Mouse (Mus musculus) MN1 (cell line): ENCODE measurements around the gene Fam217a.
A peak's percentile ranks its signal among the peaks of the same experiment; 100 is the strongest.
"Not testable (repeated sequence)": the region's sequence is repeated elsewhere in the genome, so short reads cannot be mapped to it uniquely, and the experiment has no call there.

Experiments used
- DNase-seq: peaks from one replicate; pipeline ENCODE4 v3.0.0-alpha.2; 2016; ENCODE audit warnings: low spot score

Fam217a gene

DNA sequence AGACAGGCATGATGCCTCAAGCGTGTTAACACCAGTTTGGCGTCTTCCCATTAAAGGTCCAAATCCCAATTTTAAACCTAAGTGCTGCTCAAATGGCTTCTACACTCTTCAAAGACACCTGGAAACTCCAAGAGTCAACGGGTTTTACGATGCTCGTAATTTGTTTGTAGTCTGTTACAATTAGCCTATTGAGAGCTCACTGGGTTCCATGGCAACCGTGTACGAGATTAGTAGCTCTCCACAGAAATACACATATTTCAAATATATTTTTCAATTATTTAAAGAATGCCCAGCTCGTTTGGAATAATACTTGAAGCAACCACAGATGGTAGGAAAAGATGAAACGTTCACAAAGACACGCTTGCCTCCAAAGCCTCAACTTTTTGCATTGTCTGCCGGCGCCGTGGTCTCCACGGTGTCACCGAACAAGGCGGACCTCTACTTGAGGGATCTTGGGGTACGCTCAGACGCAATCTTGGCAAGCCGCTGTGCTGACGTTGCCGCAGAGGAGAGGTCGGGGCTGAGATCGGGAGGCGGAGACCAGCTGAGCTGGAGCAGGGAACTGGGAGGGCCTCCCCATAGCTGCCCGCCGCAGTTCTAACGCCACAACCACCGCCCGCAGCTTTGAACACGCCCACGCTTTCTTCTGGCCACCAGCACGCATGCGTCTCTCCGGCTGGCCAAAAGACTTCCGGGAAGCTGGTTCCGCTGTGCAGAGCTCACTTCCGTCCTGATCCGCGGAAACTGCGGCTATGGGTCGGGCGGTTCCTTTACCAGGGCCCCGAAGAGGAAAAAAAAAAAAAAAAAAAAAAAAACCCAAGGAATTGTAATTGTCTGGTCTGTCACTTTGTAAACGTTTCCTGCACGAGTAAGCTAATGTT, 50.1 kb downstream of the Fam217a start:
- peak; percentile 96 for DNase-seq

DNA sequence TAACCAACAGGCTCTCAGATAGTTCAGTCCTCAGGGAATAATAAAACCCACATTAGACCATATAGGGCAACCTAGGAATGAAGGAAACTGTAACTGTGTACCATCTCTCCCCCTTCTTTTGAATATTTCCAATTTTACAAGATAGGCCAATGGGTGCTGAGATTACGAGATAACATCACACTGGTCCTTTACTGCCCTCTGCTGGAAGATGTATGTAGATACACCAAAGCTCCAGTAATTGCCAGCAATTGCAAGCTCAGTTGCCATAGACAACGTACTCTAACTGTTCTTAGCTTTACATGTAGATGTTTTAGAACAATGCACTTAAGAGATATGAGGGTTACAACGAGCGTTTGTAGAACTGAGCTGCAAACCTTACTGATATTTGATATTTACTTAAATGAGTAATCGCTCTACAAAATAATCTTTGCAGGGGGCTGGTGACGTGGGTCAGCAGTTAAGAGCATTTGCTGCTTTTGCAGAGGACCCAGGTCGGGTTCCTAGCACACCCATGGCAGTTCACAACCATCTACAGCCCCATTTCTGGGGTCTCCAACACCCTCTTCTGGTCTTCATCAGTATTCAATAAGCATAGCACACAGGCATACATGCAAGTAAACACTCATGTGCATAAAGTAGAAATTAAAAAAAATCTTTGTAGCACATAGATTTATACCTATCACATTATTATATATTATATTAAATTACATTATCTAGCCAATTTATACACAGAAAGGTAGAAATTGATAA, 59.5 kb downstream of the Fam217a start:
- peak; percentile 79 for DNase-seq

DNA sequence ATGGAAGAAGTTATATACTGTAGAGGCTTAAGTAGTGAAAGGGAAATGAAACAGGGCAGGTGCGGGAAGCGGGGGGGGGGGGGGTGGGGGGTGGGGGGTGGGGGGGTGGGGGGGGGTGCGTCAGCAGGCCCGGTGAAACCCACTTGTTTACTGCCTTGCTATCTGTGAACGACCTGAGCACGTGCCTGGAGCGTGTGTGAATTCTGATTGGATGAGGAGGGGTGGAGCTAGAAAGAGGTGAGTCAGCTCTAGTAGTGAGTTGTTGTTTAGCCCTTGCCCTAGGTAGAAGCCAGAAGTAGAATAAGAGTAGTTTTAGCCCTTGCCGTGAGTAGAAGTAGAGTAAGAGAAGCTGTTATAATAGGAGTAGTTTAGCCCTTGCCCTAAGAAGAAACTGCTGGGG, 62.9 kb downstream of the Fam217a start:
- not testable (repeated sequence) for DNase-seq
